Mouse (Mus musculus) inflammation-experienced regulatory T-cells (primary cell): ENCODE data around the gene Wnt10b. TPM values are rescaled to one million over a fixed set of nuclear protein-coding genes. Genes with fewer than 3 reads are reported as not detected.

ENCODE experiments used
- polyA plus RNA-seq, 2 experiments: library from polyadenylated mRNA; unstranded; fragments of 100-300 nt; shearing (Covaris generic); gene quantifications; one replicate each; pipeline ENCODE4 v1.2.1; 2017

The Wnt10b gene
- polyA plus RNA-seq = under 1 TPM; 0.52 to 0.61 TPM

GRCm38 (mm10) chr15:98777762-98778161 is at the start of gene Wnt10b:
TSS of gene Wnt10b (minus strand) at chr15:98778150.

DNA sequence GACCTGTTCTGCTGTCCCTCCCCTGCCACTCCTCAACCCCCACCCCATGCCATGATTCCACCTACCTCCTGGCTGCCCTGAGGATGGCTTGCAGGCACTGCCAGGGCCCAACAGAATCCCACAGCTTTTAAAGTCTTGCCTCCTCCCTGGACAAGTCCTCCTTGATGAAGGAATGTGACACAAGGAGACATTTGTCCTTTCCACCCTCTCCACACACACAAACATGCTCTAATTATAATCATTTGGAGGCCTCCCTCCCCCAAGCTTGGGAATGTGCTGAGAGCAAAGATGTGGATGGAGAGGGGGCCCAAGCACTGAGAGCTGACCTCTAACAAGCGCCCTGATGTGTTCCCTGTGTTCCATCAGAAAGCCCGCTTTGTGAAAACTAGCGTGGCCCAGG is 31.4 kb upstream of the Wnt10b start, which contains the start of gene Ddn:
TSS of gene Ddn (minus strand) at position 101 of the 400 bp plus-strand sequence.

GRCm38 (mm10) chr15:98789661-98790535 is 11.9 kb upstream of the Wnt10b start, which contains the start of gene Wnt1:
TSS of gene Wnt1 (plus strand) at chr15:98789857.

DNA sequence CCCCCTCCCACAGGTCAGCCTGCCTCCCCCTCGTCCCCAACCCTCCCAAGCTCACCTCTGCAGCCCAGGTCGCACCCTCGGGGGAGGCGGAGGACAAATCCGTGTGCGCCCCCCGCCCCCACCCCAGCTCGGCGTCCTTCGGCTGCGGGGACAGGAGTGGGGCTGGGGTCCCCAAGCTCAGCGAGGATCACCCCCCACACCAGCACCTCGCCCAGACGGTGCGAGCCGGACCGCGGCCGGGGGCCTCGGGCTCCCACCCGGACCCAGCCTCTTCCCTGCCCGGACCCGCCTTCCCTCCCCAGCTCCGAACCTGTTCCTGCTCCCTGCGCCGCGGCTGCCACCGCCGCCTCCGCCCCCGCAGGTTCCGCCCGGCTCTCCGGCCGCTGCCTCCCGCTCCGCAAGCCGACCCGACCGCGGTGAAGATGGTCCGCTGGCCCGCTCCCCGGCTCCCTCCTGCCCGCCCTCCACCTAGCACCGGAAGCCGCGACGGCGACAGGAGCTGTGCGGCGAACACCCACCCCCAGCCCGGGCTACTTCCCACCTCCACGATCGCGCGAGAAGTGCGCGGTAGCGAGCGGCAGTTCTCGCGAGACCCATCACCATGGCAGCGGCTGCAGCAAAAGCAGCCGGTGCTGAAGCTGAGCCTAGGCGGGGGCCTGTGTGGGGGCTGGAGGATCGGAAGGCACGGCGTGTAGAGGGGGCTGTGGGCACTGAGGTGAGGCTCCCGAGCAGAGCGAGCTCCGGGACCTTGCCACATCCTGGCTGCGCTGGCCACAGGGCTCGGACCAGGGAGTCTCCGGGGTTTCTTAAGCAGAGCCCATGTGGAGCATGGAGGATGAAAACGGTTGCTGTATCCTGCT is 15.1 kb downstream of the Wnt10b start, which contains the start of gene Arf3:
TSS of gene Arf3 (minus strand) at position 545 of the 860 bp plus-strand sequence.

GRCm38 (mm10) chr15:98727443-98728321 is 50.3 kb downstream of the Wnt10b start, which contains the start of gene Fkbp11:
TSS of gene Fkbp11 (minus strand) at chr15:98728198.

Other genes starting within 250 kb of the Wnt10b start
- gene Kansl2, start 243.9 kb downstream of the Wnt10b start, polyA plus RNA-seq = 100 to 1,000 TPM in 1 of 2 experiments, 10 to 100 TPM in 1; 95.3 to 111 TPM
- 10 to 100 TPM; 59.4 to 69.7 TPM for gene Ccnt1, start 207.2 kb downstream of the Wnt10b start, polyA plus RNA-seq
- not detected for gene 4930415O20Rik, start 207.1 kb downstream of the Wnt10b start, polyA plus RNA-seq
- gene Adcy6, start 168.1 kb downstream of the Wnt10b start, polyA plus RNA-seq = 1 to 10 TPM in 1 of 2 experiments, under 1 TPM in 1; 0.82 to 7.4 TPM
- gene Cacnb3, start 147.3 kb downstream of the Wnt10b start, polyA plus RNA-seq = 1 to 10 TPM in 1 of 2 experiments, under 1 TPM in 1; 0.34 to 4.0 TPM
- gene Ddx23, start 115.3 kb downstream of the Wnt10b start, polyA plus RNA-seq = 10 to 100 TPM; 15.4 to 17.3 TPM
- 1 to 10 TPM in 1 of 2 experiments, under 1 TPM in 1; 0.93 to 2.1 TPM for gene Rnd1, start 100.7 kb downstream of the Wnt10b start, polyA plus RNA-seq
- 1 to 10 TPM in 1 of 2 experiments, under 1 TPM in 1; 0.28 to 2.4 TPM for gene Ccdc65, start 69.9 kb downstream of the Wnt10b start, polyA plus RNA-seq
- gene Fkbp11, start 50.0 kb downstream of the Wnt10b start, polyA plus RNA-seq = 1 to 10 TPM; 1.1 to 4.0 TPM
- 100 to 1,000 TPM; 138 to 147 TPM for gene Arf3, start 14.9 kb downstream of the Wnt10b start, polyA plus RNA-seq
- gene Wnt1, start 11.7 kb upstream of the Wnt10b start, polyA plus RNA-seq = under 1 TPM in 1 of 2 experiments, not detected in 1; 0.89 TPM
- gene Ddn, start 31.3 kb upstream of the Wnt10b start, polyA plus RNA-seq = 1 to 10 TPM in 1 of 2 experiments, not detected in 1; 1.8 TPM
- gene Prkag1, start 53.4 kb upstream of the Wnt10b start, polyA plus RNA-seq = 100 to 1,000 TPM in 1 of 2 experiments, 10 to 100 TPM in 1; 97.2 to 156 TPM
- gene Kmt2d, start 93.1 kb upstream of the Wnt10b start, polyA plus RNA-seq = 10 to 100 TPM; 24.2 to 25.6 TPM
- 10 to 100 TPM in 1 of 2 experiments, 1 to 10 TPM in 1; 9.6 to 12.5 TPM for gene Rhebl1, start 116.4 kb upstream of the Wnt10b start, polyA plus RNA-seq
- under 1 TPM; 0.37 to 0.56 TPM for gene Dhh, start 120.4 kb upstream of the Wnt10b start, polyA plus RNA-seq
- 10 to 100 TPM; 53.9 to 64.4 TPM for gene Lmbr1l, start 140.1 kb upstream of the Wnt10b start, polyA plus RNA-seq
- 100 to 1,000 TPM; 386 to 432 TPM for gene Tuba1b, start 156.4 kb upstream of the Wnt10b start, polyA plus RNA-seq
- gene Gm49450, start 175.4 kb upstream of the Wnt10b start, polyA plus RNA-seq = not detected
- 100 to 1,000 TPM; 157 to 180 TPM for gene Tuba1a, start 175.6 kb upstream of the Wnt10b start, polyA plus RNA-seq